Mouse (Mus musculus): ENCODE measurements around the gene Cyp8b1.
A peak's percentile ranks its signal among the peaks of the same experiment; 100 is the strongest.

The Cyp8b1 gene

DNA sequence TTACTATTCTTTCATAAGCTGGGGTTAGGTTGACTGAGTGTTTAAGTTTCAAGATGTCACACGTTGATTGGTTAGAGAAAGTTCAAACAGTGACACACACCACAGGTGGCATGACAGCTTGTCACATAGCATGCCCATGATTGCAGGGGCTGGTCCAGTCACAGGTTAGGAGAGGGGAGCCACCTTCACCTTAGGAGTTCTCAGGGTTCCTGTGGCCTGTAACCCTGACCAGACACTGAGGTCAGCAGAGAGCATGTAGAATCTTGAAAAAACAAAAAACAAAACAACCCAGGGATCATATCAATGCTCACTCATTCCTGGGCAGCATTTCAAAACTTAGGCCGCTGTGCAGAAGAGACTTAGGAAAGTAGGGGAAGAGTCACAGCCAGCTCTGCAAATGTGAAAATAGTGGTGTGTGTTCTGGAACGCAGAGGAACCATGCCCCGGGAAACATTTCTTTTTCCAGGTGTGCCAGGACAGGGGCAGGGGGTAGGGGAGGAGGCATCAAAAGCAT is 26.1 kb downstream of the Cyp8b1 start:
- DNase-seq: no peak

DNA sequence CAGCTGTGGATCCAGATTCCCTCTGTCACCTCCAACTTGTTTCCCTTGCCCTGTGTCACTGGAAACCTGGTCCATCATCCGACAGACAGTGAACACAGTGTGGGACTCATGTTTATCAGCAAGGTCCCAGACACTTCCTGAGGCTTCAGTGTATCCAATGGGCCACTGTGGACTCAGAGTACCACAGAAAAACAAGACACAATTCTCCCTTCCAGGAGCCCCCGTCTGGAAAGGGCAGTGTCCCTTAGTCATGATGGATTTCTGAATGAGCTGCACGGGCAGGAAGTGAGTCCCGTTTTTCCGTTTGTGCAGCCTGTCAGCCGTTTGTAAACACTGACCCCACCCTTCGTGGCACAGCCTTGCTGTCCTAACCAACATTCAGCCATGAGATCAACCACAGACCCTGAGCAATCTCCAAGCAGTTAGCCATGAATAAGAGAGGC is 34.1 kb downstream of the Cyp8b1 start:
- DNase-seq: no peak

DNA sequence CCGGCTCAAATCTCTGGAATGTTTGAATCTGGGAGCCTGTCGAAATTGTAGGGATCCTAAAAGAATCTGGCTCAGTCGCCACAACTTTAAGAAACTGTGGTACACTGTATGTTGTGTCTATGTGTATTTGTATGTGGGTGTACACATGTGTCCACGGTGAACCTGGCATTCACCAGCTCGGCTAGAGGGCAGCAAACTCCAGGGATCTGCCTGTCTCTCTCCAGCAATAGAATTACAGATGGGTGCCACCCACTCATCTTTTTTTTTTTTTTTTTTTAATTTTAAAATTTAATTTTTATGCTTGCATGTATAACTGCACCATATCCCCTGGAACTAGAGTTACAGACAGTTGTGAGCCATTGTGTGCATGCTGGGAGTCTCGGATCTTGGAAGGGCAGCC is 34.8 kb downstream of the Cyp8b1 start:
- no peak for DNase-seq

DNA sequence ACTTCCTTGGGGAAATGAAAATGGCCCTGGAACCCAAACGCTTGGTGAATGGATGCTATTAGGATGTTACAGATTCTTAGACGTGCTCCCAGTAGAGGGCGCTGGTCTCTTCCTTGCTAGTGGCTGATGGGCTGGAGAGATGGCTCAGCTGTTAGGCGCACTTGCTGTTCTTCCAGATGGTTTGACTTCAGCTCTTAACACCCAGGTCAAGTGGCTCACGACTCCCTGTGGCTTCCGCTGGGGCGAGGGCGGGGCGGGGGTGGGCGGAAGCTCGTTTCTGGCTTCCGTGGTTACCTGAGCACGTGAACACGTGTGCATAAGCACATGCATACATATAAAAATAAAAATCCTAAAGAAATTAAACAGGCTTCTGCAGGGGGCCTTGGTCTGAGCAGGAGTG is 35.3 kb downstream of the Cyp8b1 start:
- DNase-seq: peak; percentile 72 to 86

DNA sequence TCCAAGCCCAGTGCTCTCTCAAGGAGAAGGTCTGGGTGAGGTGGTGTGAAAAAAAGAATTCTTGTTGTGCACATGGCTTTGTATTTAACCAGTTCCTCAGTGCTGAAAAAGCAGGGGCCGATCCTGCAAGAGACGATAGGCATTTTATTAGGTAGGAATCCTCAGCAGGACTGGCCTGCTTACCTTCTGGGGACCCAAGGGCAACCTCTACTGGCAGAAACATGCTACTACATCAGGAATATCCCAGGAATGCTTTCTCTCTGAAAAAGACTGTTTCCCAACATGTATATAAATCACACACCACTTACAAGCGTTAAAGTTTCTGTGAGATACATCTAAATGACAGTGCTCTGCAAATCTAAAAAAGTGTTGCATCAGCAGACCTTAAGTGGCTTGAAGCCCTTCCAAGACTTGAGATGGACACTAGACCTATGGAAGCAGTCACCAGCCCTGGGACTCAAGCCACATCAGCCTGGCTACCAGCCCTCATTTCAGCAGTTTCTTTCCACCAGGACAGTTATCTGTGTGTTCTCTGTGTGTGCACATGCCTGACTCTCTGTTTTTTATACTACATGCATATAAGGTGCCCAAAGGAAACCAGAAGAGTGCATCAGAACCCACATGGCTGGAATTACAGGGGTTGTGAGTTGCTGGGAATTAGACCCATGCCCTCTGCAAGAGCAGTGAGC is 38.9 kb downstream of the Cyp8b1 start:
- DNase-seq: peak; percentile 81 to 82

DNA sequence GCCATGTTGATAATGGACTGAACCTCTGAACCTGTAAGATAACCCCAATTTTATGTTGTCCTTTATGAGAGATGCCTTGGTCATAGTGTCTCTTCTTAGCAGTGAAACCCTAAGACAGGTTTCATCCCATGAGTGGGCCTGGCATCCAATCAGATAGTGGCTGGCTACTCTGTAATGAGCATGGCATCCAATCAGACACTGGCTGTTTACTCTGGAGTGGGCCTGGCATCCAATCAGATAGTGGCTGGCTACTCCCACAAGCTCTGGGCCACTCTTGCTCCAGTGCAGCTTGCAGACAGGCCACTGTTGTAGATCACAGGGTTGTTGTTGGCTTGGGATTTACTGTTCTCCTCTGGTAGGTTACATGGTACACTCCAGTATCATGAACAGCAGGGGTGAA is 42.5 kb downstream of the Cyp8b1 start:
- DNase-seq: no peak

DNA sequence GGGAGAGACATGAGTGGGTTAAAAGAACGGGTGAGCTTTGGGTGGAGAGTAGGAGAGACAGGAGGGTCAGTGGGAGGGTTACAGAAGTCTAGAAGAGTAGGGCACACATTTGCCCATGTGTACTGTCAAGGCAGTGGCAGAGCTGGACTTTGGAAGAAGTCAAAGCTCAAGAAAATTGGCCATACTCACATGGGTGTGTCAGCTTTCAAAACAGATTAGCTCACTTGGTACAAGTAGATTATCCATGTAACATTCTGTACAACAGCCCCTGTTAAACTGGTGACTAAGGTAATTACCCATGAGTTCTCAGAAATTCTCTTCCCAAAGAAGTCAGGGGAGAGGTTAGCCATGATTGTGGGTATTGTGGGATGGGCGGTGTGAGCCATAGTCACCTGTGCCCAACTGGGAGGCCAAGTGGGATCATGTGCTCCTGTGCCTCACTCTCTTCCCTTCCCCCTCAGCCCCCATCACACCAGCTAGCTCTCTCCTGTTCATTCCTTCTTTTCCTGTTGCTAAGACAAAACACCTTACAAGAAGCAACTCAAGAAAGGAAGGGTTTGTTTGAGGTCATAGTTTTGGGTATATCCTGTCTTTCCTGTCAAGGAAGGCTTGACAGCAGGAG is 43.9 kb downstream of the Cyp8b1 start:
- no peak for DNase-seq

DNA sequence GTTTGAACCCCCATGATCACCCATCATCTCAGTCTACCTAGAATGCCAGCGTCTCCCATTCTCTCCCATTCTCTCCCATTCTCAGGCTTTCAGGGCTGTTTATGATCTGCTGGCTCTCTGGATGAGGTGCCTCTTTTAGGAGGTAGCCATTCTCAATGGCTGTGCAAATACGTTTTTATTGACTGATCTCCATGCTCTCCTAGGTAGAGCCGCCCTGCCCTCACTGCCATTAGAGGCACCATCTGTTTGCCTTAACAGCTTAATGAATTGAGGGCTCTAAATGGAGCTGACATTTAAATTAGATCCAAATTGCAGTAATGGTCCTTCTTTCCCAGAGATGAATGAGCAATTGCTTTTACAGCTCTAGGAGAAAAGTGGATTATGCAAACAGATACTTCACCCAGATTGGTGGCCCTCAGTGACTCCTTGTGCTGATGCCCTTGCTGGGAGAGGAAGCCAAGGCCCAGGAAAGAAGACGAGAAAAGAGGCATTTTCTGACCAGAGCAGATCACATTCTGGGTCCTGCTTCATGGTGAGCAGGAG is 46.1 kb downstream of the Cyp8b1 start:
- no peak for DNase-seq

DNA sequence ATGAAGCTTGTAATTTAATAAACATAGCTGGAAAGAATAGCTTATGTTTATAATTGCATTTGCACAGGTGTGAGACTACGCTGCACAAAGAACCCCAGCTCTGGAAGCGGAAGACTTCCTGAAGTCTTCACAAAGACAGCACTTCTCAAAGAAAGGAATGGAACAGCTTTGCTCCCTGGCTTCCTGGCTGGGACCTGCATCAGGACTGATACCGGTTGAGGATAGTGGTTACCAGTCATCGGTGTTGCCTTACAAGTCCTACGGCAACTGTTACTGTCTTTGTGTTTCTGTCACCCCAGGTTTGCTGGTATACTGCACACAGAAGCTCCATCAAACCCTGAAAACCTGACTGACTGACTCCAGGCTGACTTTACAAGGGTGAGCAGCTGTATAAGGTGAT is 46.7 kb downstream of the Cyp8b1 start:
- no peak for DNase-seq

DNA sequence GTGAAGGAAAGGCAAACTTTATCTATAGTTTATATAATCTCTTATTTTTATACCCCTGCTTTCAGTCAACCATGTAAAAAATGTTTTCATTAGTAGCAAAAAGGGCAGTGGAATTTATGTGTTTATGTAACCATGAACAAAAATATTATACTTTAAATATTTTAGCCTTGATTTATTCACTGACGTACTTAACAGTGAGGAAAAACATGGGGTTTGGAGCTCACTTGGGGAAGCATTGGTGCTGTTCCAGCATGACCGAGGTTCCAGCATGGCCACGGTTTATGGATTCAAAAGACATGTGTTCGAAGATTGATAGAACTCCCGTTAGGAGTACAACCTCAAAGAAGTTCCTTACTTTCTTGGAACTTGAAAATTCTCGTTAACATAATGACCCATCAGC is 47.9 kb downstream of the Cyp8b1 start:
- no peak for DNase-seq

DNA sequence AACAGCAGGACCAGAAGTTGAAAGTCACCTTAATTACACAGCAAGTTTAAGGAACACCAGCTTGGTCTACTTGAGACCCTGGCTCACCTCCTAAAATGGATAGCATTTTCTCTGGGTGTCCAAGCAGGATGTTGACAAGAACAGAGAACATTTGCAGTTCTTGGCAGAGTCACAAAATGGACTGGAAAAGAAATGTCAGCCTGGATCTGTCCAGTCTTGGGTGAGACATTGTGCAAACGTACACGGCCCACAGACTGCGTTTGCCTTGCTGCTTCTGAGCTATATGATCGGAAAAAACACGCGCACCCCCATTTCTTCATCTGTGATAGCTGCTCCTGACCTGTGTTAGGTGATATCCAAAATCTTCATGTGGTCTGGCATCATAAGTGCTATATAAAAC is 48.5 kb downstream of the Cyp8b1 start:
- no peak for DNase-seq

DNA sequence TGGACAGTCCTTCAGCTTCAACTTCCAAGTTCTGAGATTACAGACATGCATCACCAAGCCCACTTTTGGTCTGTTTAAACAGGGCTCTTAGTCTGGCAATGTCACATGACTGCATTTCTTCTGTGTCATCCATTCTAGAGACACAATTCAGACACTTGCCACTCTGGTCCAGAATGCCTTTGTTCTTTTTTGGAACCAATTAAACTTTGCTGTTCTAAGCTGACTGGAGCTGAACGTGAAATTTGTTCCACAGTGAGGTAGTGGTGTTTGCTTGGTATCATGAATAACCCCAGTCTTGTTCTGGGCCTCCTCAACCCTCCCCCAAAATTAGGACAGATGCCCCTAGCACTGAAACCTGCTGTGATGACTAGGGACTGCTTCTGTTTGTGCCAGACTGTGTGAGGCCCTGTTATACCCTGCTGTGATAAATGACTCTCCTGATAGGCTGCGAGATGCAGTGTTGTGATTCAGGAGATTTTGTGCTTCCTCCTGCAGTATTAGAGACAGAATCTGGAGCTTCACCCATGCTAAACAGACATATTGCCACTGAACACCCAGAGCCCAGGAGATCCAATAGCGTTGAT is 50.6 kb downstream of the Cyp8b1 start:
- no peak for DNase-seq

DNA sequence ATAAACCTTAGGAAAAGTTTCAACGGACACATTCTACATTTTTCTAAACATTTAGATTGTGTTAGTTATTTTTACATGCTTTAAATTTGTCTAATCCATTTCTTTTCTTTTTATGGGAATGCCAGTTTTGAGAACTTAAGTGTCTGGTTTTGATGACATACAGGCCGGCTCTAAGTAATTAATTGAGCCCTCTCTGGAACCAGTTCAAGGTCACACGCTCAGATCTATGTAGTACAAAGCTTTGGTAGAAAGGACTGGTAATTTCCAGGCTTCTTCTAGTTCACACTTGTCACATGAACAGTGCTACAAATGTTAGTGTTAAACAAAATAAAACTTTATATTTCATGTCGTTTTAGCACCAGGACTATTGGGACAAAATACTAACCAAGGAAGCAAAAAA is 51.3 kb downstream of the Cyp8b1 start:
- no peak for DNase-seq

Data from cerebellum, postnatal 14 days (tissue).